Mouse (Mus musculus): Measurements from ENCODE around the gene Trim46. TPM values are rescaled to one million over a fixed set of nuclear protein-coding genes. Genes with fewer than 3 reads are reported as not detected.

The Trim46 gene
- polyA plus RNA-seq, 1 experiment: 12.1 TPM

- Histone ChIP-seq H3K4me3 (ENCODE audit: control insufficient read depth, insufficient read depth, low read length) (no peak overlapping the region), H3K36me3 (ENCODE audit: control insufficient read depth, insufficient read depth, low read length) (no peaks in the 10 kb centered on the region), H3K4me1 (replicated peaks; ENCODE audit: control insufficient read depth, insufficient read depth, low read length) (peaks cover 27% of the 10 kb centered on the region), H3K27me3 (ENCODE audit: control insufficient read depth, insufficient read depth, low read length) (no peaks in the 10 kb centered on the region), H3K27ac (ENCODE audit: control insufficient read depth, insufficient read depth, low read length) (no peak overlapping the region)
- TF ChIP-seq POLR2A (IDR thresholded peaks at IDR 0.05; ENCODE audit: control insufficient read depth, extremely low read depth, insufficient read depth, low read length, poor library complexity) (no peak), CTCF (IDR thresholded peaks at IDR 0.05; ENCODE audit: borderline replicate concordance, control insufficient read depth, extremely low read depth, insufficient read depth, low read length, poor library complexity) (no peak)
- WGBS: 78% methylated on average over 9 of the region's 9 CpGs
- DNase-seq: no peak
Measured at GRCm38 (mm10) chr3:89242331-89242895, 3.7 kb downstream of the Trim46 start.

GRCm38 (mm10) chr3:89238494-89238893 lies 7.6 kb downstream of the Trim46 start:
- Histone ChIP-seq H3K4me3 (ENCODE audit: control insufficient read depth, insufficient read depth, low read length) (no peak overlapping the region), H3K27ac (ENCODE audit: control insufficient read depth, insufficient read depth, low read length) (no peak overlapping the region), H3K27me3 (ENCODE audit: control insufficient read depth, insufficient read depth, low read length) (no peaks in the 10 kb centered on the region), H3K36me3 (ENCODE audit: control insufficient read depth, insufficient read depth, low read length) (no peaks in the 10 kb centered on the region), H3K4me1 (replicated peaks; ENCODE audit: control insufficient read depth, insufficient read depth, low read length) (peaks cover 3% of the 10 kb centered on the region)
- no peak for DNase-seq
- no peak for TF ChIP-seq CTCF (IDR thresholded peaks at IDR 0.05; ENCODE audit: borderline replicate concordance, control insufficient read depth, extremely low read depth, insufficient read depth, low read length, poor library complexity)
- TF ChIP-seq POLR2A (IDR thresholded peaks at IDR 0.05; ENCODE audit: control insufficient read depth, extremely low read depth, insufficient read depth, low read length, poor library complexity): no peak
- 91% methylated on average over 11 of the region's 12 CpGs for WGBS

- Histone ChIP-seq H3K27me3 (ENCODE audit: control insufficient read depth, insufficient read depth, low read length) (no peaks in the 10 kb centered on the region), H3K4me3 (ENCODE audit: control insufficient read depth, insufficient read depth, low read length) (no peak overlapping the region), H3K36me3 (ENCODE audit: control insufficient read depth, insufficient read depth, low read length) (no peaks in the 10 kb centered on the region), H3K4me1 (replicated peaks; ENCODE audit: control insufficient read depth, insufficient read depth, low read length) (no peaks in the 10 kb centered on the region), H3K27ac (ENCODE audit: control insufficient read depth, insufficient read depth, low read length) (no peak overlapping the region)
- TF ChIP-seq POLR2A (IDR thresholded peaks at IDR 0.05; ENCODE audit: control insufficient read depth, extremely low read depth, insufficient read depth, low read length, poor library complexity) (no peak), CTCF (IDR thresholded peaks at IDR 0.05; ENCODE audit: borderline replicate concordance, control insufficient read depth, extremely low read depth, insufficient read depth, low read length, poor library complexity) (no peak)
- no peak for DNase-seq
- WGBS: 94% methylated on average over 21 of the region's 21 CpGs
Measured at GRCm38 (mm10) chr3:89237682-89238081, 8.4 kb downstream of the Trim46 start.

GRCm38 (mm10) chr3:89236516-89236915 lies 9.6 kb downstream of the Trim46 start:
- over 99% methylated on average over 10 of the region's 10 CpGs for WGBS
- Histone ChIP-seq H3K36me3 (ENCODE audit: control insufficient read depth, insufficient read depth, low read length) (no peaks in the 10 kb centered on the region), H3K4me3 (ENCODE audit: control insufficient read depth, insufficient read depth, low read length) (no peak overlapping the region), H3K4me1 (replicated peaks; ENCODE audit: control insufficient read depth, insufficient read depth, low read length) (no peaks in the 10 kb centered on the region), H3K27ac (ENCODE audit: control insufficient read depth, insufficient read depth, low read length) (no peak overlapping the region), H3K27me3 (ENCODE audit: control insufficient read depth, insufficient read depth, low read length) (no peaks in the 10 kb centered on the region)
- DNase-seq: no peak
- TF ChIP-seq POLR2A (IDR thresholded peaks at IDR 0.05; ENCODE audit: control insufficient read depth, extremely low read depth, insufficient read depth, low read length, poor library complexity): no peak
- TF ChIP-seq CTCF (IDR thresholded peaks at IDR 0.05; ENCODE audit: borderline replicate concordance, control insufficient read depth, extremely low read depth, insufficient read depth, low read length, poor library complexity): no peak

- no peak overlapping the region for H3K27ac ChIP-seq (ENCODE audit: control insufficient read depth, insufficient read depth, low read length)
- no peaks in the 10 kb centered on the region for H3K27me3 ChIP-seq (ENCODE audit: control insufficient read depth, insufficient read depth, low read length)
- 38% methylated on average over 14 of the region's 14 CpGs for WGBS
- TF ChIP-seq POLR2A (IDR thresholded peaks at IDR 0.05; ENCODE audit: control insufficient read depth, extremely low read depth, insufficient read depth, low read length, poor library complexity): no peak
- no peak for TF ChIP-seq CTCF (IDR thresholded peaks at IDR 0.05; ENCODE audit: borderline replicate concordance, control insufficient read depth, extremely low read depth, insufficient read depth, low read length, poor library complexity)
- H3K4me3 ChIP-seq (ENCODE audit: control insufficient read depth, insufficient read depth, low read length): no peak overlapping the region
- H3K36me3 ChIP-seq (ENCODE audit: control insufficient read depth, insufficient read depth, low read length): no peaks in the 10 kb centered on the region
- DNase-seq: no peak
- peaks cover 2% of the 10 kb centered on the region for H3K4me1 ChIP-seq (replicated peaks; ENCODE audit: control insufficient read depth, insufficient read depth, low read length)
Measured at GRCm38 (mm10) chr3:89233562-89234110, 12.5 kb downstream of the Trim46 start.

- no peak overlapping the region for H3K4me3 ChIP-seq (ENCODE audit: control insufficient read depth, insufficient read depth, low read length)
- H3K36me3 ChIP-seq (ENCODE audit: control insufficient read depth, insufficient read depth, low read length): no peaks in the 10 kb centered on the region
- no peak for DNase-seq
- H3K27ac ChIP-seq (ENCODE audit: control insufficient read depth, insufficient read depth, low read length): no peak overlapping the region
- no peaks in the 10 kb centered on the region for H3K27me3 ChIP-seq (ENCODE audit: control insufficient read depth, insufficient read depth, low read length)
- H3K4me1 ChIP-seq (replicated peaks; ENCODE audit: control insufficient read depth, insufficient read depth, low read length): peaks cover 8% of the 10 kb centered on the region
- WGBS: 89% methylated on average over 6 of the region's 6 CpGs
- TF ChIP-seq CTCF (IDR thresholded peaks at IDR 0.05; ENCODE audit: borderline replicate concordance, control insufficient read depth, extremely low read depth, insufficient read depth, low read length, poor library complexity) (no peak), POLR2A (IDR thresholded peaks at IDR 0.05; ENCODE audit: control insufficient read depth, extremely low read depth, insufficient read depth, low read length, poor library complexity) (no peak)
Measured at GRCm38 (mm10) chr3:89232614-89233013, 13.5 kb downstream of the Trim46 start.
